Mouse (Mus musculus) intestine, postnatal 0 days (tissue): ENCODE measurements around the gene Trim38. TPM values are rescaled to one million over a fixed set of nuclear protein-coding genes. Genes with fewer than 3 reads are reported as not detected.

Experiments used
- ATAC-seq: fragments of 200-750 bp; cut with Nextera tagmentation; 2 replicates; pipeline ENCODE4 v1.8.0; 2017; ENCODE audit warnings: mild to moderate bottlenecking, moderate TSS enrichment, moderate library complexity
- H3K27ac ChIP-seq: fragments of 300-500 bp; sonication (generic); 2 replicates; pipeline ENCODE4 v1.5.1; 2014; ENCODE audit warnings: mild to moderate bottlenecking, low read depth, low read length, moderate library complexity
- H3K27me3 ChIP-seq: fragments of 300-500 bp; sonication (generic); replicated peaks from 2 replicates; pipeline ENCODE4 v1.6.1; 2014; ENCODE audit warnings: low read length, mixed read lengths; ENCODE audit not compliant: control insufficient read depth, insufficient read depth
- H3K36me3 ChIP-seq: fragments of 300-500 bp; sonication (generic); 2 replicates; pipeline ENCODE4 v1.6.1; 2014; ENCODE audit warnings: mild to moderate bottlenecking, moderate library complexity; ENCODE audit not compliant: control insufficient read depth, insufficient read depth
- H3K4me1 ChIP-seq: fragments of 300-500 bp; sonication (generic); replicated peaks from 2 replicates; pipeline ENCODE4 v1.6.1; 2014; ENCODE audit warnings: antibody characterized with exemption, low read length, mixed read lengths; ENCODE audit not compliant: control insufficient read depth, insufficient read depth
- H3K4me2 ChIP-seq: fragments of 300-500 bp; sonication (generic); replicated peaks from 2 replicates; pipeline ENCODE4 v1.6.1; 2014; ENCODE audit warnings: low read depth, mild to moderate bottlenecking, moderate library complexity
- H3K4me3 ChIP-seq: fragments of 300-500 bp; sonication (generic); 2 replicates; pipeline ENCODE4 v1.5.1; 2014; ENCODE audit warnings: low read depth, low read length
- H3K9ac ChIP-seq: fragments of 300-500 bp; sonication (generic); 2 replicates; pipeline ENCODE4 v1.6.1; 2014; ENCODE audit warnings: mild to moderate bottlenecking, low read depth, low read length
- H3K9me3 ChIP-seq: fragments of 300-500 bp; sonication (generic); 2 replicates; pipeline ENCODE4 v1.6.1; 2016; ENCODE audit warnings: mixed run types; ENCODE audit not compliant: control insufficient read depth
- CTCF ChIP-seq: sonication (generic); IDR thresholded peaks from 2 replicates; pipeline ENCODE4 v1.5.1; 2016; ENCODE audit warnings: low read depth, mild to moderate bottlenecking, control low read depth, antibody characterized with exemption, moderate library complexity
- WGBS: fragments of 180-500 bp; shearing (Covaris S2); extraction: QIAGEN DNeasy Blood & Tissue Kit; methylation state at CpG from one replicate; pipeline ENCODE4 v1.1.7; 2014; 5-methylcytosine and 5-hydroxymethylcytosine counted together
- microRNA-seq: library from miRNA; unstranded; fragments of <30 nt; microRNA quantifications from one replicate; pipeline ENCODE4, GENCODE M21; 2016
- polyA plus RNA-seq: library from polyadenylated mRNA; unstranded; fragments of >200 nt; fragmentation: Nextera tagmentation; extraction: Ambion mirVana; gene quantifications from 2 replicates; pipeline ENCODE4 v1.2.1, GENCODE M21; 2015

The Trim38 gene
- polyA plus RNA-seq, 1 experiment from 2014 or later: not detected

DNA sequence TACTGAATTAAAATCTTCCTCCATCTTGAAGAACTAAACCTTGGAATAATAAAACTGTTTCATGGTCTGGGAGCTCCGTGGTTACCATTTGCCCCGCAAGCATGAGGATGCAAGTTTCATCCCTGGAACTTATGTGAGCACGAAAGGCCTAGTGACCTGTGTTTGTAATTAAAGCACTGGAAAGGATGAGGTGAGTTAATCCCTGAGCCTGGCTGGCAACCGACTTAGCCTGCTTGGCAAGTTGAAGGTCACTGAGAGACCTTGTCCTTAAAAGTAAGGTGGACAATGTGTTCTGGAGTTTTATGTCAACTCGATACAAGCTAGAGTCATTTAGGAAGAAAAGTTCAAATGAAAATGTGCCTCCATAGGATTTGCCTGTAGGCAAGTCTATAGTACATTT, 65.1 kb downstream of the Trim38 start:
- no peak overlapping the region for H3K9ac ChIP-seq
- 91% methylated on average over 5 of the region's 5 CpGs for WGBS
- H3K27ac ChIP-seq: no peak overlapping the region
- no peak overlapping the region for H3K4me2 ChIP-seq
- H3K36me3 ChIP-seq: no peaks in the 10 kb centered on the region
- H3K4me1 ChIP-seq: no peaks in the 10 kb centered on the region
- TF ChIP-seq CTCF: no peak
- ATAC-seq: no peak
- no peak overlapping the region for H3K4me3 ChIP-seq
- no peaks in the 10 kb centered on the region for H3K27me3 ChIP-seq
- H3K9me3 ChIP-seq: no peaks in the 10 kb centered on the region

- 78% methylated on average over 5 of the region's 5 CpGs for WGBS
Observed at GRCm38 (mm10) chr13:23836630-23837029, 66.9 kb downstream of the Trim38 start.

DNA sequence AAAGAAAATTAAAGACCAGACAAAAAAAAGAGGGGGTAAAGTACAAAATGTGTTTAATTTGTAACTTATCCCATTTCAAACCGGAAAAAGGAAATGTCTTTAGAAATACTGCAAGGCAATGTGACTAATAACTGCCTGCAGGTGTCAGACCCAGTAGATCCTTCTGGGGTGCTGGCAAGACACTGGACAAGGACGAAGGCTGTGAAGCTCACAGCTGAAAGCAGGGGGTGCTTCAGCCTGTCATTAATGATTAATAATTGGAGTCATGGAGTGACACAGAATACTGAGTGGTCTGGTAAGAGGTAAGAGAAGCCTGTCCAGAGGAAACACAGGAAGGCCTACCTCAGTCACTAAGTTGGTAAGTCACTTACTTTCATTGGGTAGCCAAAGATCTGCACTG, 69.6 kb downstream of the Trim38 start, which contains the start of gene Slc17a3:
TSS of gene Slc17a3 (plus strand) at position 127 of the 400 bp plus-strand sequence.
- Histone ChIP-seq H3K36me3 (no peaks in the 10 kb centered on the region), H3K27ac (no peak within 1 kb of the TSS), H3K9ac (no peak within 1 kb of the TSS), H3K27me3 (no peaks in the 10 kb centered on the region), H3K4me1 (no peaks in the 10 kb centered on the region), H3K4me3 (no peak within 1 kb of the TSS), H3K9me3 (no peaks in the 10 kb centered on the region), H3K4me2 (no peak within 1 kb of the TSS)
- no peak for ATAC-seq
- peak; percentile 26; the same call in 1 of the 2 replicates for TF ChIP-seq CTCF
- 55% methylated on average over 2 of the region's 2 CpGs for WGBS

More at GRCm38 (mm10) chr13:23836630-23837029, 66.9 kb downstream of the Trim38 start:
- H3K9ac ChIP-seq: no peak overlapping the region
- no peaks in the 10 kb centered on the region for H3K36me3 ChIP-seq
- no peaks in the 10 kb centered on the region for H3K4me1 ChIP-seq
- no peak for ATAC-seq
- no peak overlapping the region for H3K27ac ChIP-seq
- no peak for TF ChIP-seq CTCF
- H3K9me3 ChIP-seq: no peaks in the 10 kb centered on the region
- H3K4me2 ChIP-seq: no peak overlapping the region
- no peaks in the 10 kb centered on the region for H3K27me3 ChIP-seq
- no peak overlapping the region for H3K4me3 ChIP-seq

Small RNA genes lying within 50 kb of the gene (microRNA-seq; reads per million reads assigned to microRNA genes)
- not detected for gene Gm44314
- not detected for gene Gm44484

Other genes starting within 250 kb of the Trim38 start
- 6.1 and 8.1 TPM in 2 replicates for gene Hist1h4h, start 238.9 kb upstream of the Trim38 start, polyA plus RNA-seq
- 2.7 and 3.0 TPM in 2 replicates for gene Hist1h2af, start 236.0 kb upstream of the Trim38 start, polyA plus RNA-seq
- 1.2 and 2.1 TPM in 2 replicates for gene Hist1h3g, start 234.5 kb upstream of the Trim38 start, polyA plus RNA-seq
- 0.18 and 0.23 TPM in 2 replicates for gene Hist1h2bh, start 226.5 kb upstream of the Trim38 start, polyA plus RNA-seq
- 0.37 TPM in 1 of 2 replicates, not detected in the other for gene Hist1h3f, start 225.9 kb upstream of the Trim38 start, polyA plus RNA-seq
- gene Hist1h4f, start 218.3 kb upstream of the Trim38 start, polyA plus RNA-seq: 0.46 TPM in 1 of 2 replicates, not detected in the other
- gene Hist1h1d, start 216.7 kb upstream of the Trim38 start, polyA plus RNA-seq: 0.13 and 0.21 TPM in 2 replicates
- gene Hist1h3e, start 207.5 kb upstream of the Trim38 start, polyA plus RNA-seq: 2.2 and 2.4 TPM in 2 replicates
- 17.7 and 24.0 TPM in 2 replicates for gene Hist1h2ae, start 198.7 kb upstream of the Trim38 start, polyA plus RNA-seq
- gene Hist1h2bg, start 198.5 kb upstream of the Trim38 start, polyA plus RNA-seq: 3.1 and 4.4 TPM in 2 replicates
- gene Hist1h2bf, start 195.7 kb upstream of the Trim38 start, polyA plus RNA-seq: 0.64 and 1.3 TPM in 2 replicates
- gene Hist1h2ad, start 195.5 kb upstream of the Trim38 start, polyA plus RNA-seq: 0.97 and 1.3 TPM in 2 replicates
- 1.6 and 2.3 TPM in 2 replicates for gene Hist1h3d, start 194.2 kb upstream of the Trim38 start, polyA plus RNA-seq
- 34.7 and 35.3 TPM in 2 replicates for gene Hist1h4d, start 188.3 kb upstream of the Trim38 start, polyA plus RNA-seq
- gene Hist1h2be, start 148.8 kb upstream of the Trim38 start, polyA plus RNA-seq: 0.30 and 0.46 TPM in 2 replicates
- gene Hist1h1e, start 147.4 kb upstream of the Trim38 start, polyA plus RNA-seq: 6.8 and 6.9 TPM in 2 replicates
- 0.46 TPM in 2 replicates for gene Hist1h2ac, start 86.0 kb upstream of the Trim38 start, polyA plus RNA-seq
- gene Hist1h2bc, start 85.7 kb upstream of the Trim38 start, polyA plus RNA-seq: 211 and 224 TPM in 2 replicates
- not detected in 2 replicates for gene Hist1h1t, start 74.1 kb upstream of the Trim38 start, polyA plus RNA-seq
- 2.9 and 3.0 TPM in 2 replicates for gene Hist1h4c, start 71.5 kb upstream of the Trim38 start, polyA plus RNA-seq
- 12.5 TPM in 2 replicates for gene Hfe, start 59.1 kb upstream of the Trim38 start, polyA plus RNA-seq
- 105 and 107 TPM in 2 replicates for gene Hist1h1c, start 31.1 kb upstream of the Trim38 start, polyA plus RNA-seq
- gene Hist1h3c, start 24.3 kb upstream of the Trim38 start, polyA plus RNA-seq: 1.2 and 1.4 TPM in 2 replicates
- gene Hist1h2bb, start 23.2 kb upstream of the Trim38 start, polyA plus RNA-seq: 0.37 and 0.48 TPM in 2 replicates
- gene Hist1h2ab, start 18.8 kb upstream of the Trim38 start, polyA plus RNA-seq: 11.7 and 12.1 TPM in 2 replicates
- gene Hist1h3b, start 17.6 kb upstream of the Trim38 start, polyA plus RNA-seq: 1.3 and 1.5 TPM in 2 replicates
- 0.76 and 1.4 TPM in 2 replicates for gene Hist1h4b, start 12.9 kb upstream of the Trim38 start, polyA plus RNA-seq
- 0.43 TPM in 1 of 2 replicates, not detected in the other for gene Hist1h4a, start 8.7 kb upstream of the Trim38 start, polyA plus RNA-seq
- gene Hist1h3a, start 7.5 kb upstream of the Trim38 start, polyA plus RNA-seq: 4.1 and 4.5 TPM in 2 replicates
- gene Hist1h1a, start 6.2 kb upstream of the Trim38 start, polyA plus RNA-seq: 0.60 and 0.85 TPM in 2 replicates
- gene Slc17a2, start 37.1 kb downstream of the Trim38 start, polyA plus RNA-seq: 0.05 TPM in 1 of 2 replicates, not detected in the other
- gene Slc17a3, start 69.5 kb downstream of the Trim38 start, polyA plus RNA-seq: 0.09 and 0.12 TPM in 2 replicates
- gene Slc17a1, start 97.8 kb downstream of the Trim38 start, polyA plus RNA-seq: 0.68 and 0.98 TPM in 2 replicates
- gene Slc17a4, start 145.1 kb downstream of the Trim38 start, polyA plus RNA-seq: 31.3 and 39.0 TPM in 2 replicates
- gene Hist1h2ba, start 164.2 kb downstream of the Trim38 start, polyA plus RNA-seq: not detected in 2 replicates
- not detected in 2 replicates for gene Hist1h2aa, start 164.5 kb downstream of the Trim38 start, polyA plus RNA-seq
- gene Scgn, start 221.3 kb downstream of the Trim38 start, polyA plus RNA-seq: 7.1 and 9.0 TPM in 2 replicates